Mouse (Mus musculus) small intestine, adult 2 months (tissue): ENCODE measurements around the gene Gm17606.

ENCODE experiments used
- CTCF ChIP-seq: fragments of 200-500 bp; IDR thresholded peaks from 2 replicates; pipeline ENCODE4 v1.5.1; 2012; ENCODE audit warnings: low read depth, mild to moderate bottlenecking, control low read depth, inconsistent platforms, low read length, moderate library complexity, mixed read lengths; ENCODE audit not compliant: insufficient replicate concordance, insufficient read length; ENCODE audit errors: extremely low read depth
- POLR2A ChIP-seq: fragments of 200-500 bp; IDR thresholded peaks from 2 replicates; pipeline ENCODE4 v1.6.1; 2012; ENCODE audit warnings: low read depth, mild to moderate bottlenecking, control low read depth, inconsistent platforms, low read length, moderate library complexity

DNA sequence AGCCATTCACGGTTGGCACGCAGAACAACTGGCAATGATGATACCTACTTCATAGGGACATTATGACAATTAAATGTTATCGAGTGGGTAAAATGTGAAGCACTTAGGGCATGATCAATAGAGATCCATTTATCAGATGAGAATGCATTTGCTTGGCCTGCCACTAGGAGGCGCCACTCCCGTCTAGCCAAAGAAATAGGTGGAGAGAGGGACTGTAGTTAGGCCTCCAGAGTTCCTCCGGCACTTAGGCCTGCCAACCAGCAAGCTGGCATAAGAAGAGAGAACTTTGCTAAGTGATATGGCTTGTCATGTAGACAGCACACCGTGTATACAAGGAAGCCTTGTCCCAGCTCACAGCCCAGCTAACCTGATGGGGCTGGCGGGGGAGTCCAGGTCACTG is 3.8 kb upstream of the Gm17606 start:
- peak; percentile 87; the same call in 1 of the 2 replicates for TF ChIP-seq CTCF
- TF ChIP-seq POLR2A = no peak
